Mouse (Mus musculus): ENCODE data around the gene Gm3383. TPM values are rescaled to one million over a fixed set of nuclear protein-coding genes. Genes with fewer than 3 reads are reported as not detected.
"Not testable (repeated sequence)": the region's sequence is repeated elsewhere in the genome, so short reads cannot be mapped to it uniquely, and the experiment has no call there.

Gm3383 gene
- 1.6 TPM in 2 replicates for polyA plus RNA-seq (2016; fragmentation: Nextera tagmentation; extraction: Ambion mirVana)

DNA sequence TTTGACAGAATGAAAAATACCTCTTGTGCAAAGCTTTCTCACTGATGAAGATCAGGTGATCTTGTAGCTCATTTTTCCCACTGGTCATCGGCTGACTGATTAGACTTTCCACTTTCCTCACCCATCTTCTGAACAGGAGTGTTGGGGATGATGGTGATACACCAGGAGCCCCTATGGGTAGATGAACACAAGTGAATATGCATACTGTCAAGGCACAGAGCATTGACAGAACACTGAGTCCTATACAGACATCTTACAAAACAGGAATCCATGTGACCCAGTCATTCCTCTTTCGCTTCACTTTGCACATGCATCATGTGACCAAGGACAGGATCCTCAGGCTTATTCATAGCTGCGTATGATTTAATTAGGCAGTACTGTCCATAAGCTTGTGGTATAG is at the start of gene Gm3383:
Gene Gm3383 (minus strand): TSS at position 101 of the 400 bp plus-strand sequence.
- DNase-seq (ENCODE audit: extremely low spot score, low spot score); H3K4me1 ChIP-seq; H3K36me3 ChIP-seq (replicated peaks); H3K27ac ChIP-seq; H3K9me3 ChIP-seq; H3K27me3 ChIP-seq (ENCODE audit: poor library complexity, severe bottlenecking); H3K4me3 ChIP-seq: not testable (repeated sequence)
- WGBS: no CpG with 5 or more reads among the region's 3 CpGs

DNA sequence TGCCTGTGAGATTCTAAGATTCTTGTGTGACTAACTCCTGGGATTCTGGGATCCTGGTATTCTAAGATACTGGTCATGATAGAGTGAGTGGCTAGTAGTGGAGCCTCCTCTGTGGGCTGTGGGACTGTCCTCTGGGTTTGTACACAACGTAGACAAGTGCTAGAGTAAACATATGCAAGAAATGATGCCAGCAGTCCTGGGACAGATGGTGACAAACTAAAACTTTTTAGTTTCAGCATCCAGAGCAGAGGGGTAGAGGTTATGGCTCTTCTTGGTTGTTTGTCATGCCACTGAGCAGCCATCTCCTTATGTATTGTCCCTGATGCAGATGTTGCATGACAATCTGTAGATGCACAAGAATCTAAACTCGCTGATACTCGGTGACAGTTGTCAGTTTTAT is 48.1 kb upstream of the Gm3383 start:
- not testable (repeated sequence) for H3K4me1 ChIP-seq; H3K9me3 ChIP-seq; H3K27ac ChIP-seq; H3K27me3 ChIP-seq (ENCODE audit: poor library complexity, severe bottlenecking); H3K36me3 ChIP-seq (replicated peaks); DNase-seq (ENCODE audit: extremely low spot score, low spot score); H3K4me3 ChIP-seq
- 90% methylated on average over 3 of the region's 3 CpGs for WGBS

DNA sequence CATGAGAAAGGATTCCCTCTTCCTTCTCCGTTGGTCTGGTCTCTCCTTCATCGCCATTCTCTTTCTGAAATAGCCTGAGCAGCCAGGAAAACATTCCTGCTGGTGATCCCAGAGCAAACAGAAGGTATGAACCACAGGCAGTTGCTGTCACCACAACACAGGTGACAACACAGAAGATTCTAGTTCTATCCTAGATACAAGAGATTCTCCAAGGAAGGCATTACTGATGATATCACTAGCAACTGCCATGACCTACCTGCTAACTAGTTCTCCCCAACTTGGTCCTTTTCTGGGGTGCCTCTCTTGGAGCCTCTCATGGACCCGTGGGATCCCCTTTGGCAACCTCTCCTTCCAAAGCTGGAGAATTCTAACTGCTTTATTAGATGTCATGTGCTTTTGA is 22.4 kb upstream of the Gm3383 start, which contains the start of gene Gm3424:
Gene Gm3424 (minus strand): TSS at position 101 of the 400 bp plus-strand sequence.
- H3K9me3 ChIP-seq; H3K27ac ChIP-seq; DNase-seq (ENCODE audit: extremely low spot score, low spot score); H3K4me3 ChIP-seq; H3K36me3 ChIP-seq (replicated peaks); H3K27me3 ChIP-seq (ENCODE audit: poor library complexity, severe bottlenecking); H3K4me1 ChIP-seq: not testable (repeated sequence)
- no CpG with 5 or more reads among the region's 3 CpGs for WGBS

DNA sequence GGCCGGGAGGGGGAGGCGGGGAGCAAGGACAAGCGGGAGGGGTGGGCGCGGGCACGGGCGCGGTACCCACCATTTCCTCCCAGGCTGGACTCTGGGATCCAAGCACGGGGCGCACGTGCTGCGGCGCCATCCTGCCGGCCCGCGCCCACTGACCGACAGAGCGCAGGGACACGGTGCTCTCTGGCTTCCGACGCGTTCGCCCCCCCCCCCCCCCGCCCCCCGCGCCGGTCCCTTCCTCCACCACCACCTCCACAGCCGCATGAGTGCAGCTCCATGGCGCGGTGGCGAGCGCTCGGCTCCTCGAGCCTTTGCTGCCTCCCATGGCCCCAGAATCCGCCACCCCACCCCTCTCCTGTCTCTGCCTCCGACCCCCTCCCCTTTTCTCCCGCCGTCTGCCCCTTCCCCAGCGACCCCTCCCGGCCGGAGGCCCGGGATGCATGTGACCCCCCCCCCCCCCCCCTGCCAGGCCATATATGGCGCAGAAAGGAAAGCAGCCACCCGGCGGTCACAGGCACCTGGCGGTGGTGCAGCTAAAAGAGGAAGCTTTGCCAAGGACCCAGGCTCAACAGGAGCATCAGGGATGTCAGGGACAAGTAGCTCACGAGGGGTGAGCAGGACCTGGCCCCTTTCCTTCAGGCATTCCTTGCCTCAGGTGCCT is 5.0 kb upstream of the Gm3383 start:
- H3K9me3 ChIP-seq; H3K4me1 ChIP-seq; H3K27me3 ChIP-seq (ENCODE audit: poor library complexity, severe bottlenecking); H3K4me3 ChIP-seq; H3K36me3 ChIP-seq (replicated peaks); DNase-seq (ENCODE audit: extremely low spot score, low spot score); H3K27ac ChIP-seq: not testable (repeated sequence)
- no CpG with 5 or more reads among the region's 47 CpGs for WGBS

DNA sequence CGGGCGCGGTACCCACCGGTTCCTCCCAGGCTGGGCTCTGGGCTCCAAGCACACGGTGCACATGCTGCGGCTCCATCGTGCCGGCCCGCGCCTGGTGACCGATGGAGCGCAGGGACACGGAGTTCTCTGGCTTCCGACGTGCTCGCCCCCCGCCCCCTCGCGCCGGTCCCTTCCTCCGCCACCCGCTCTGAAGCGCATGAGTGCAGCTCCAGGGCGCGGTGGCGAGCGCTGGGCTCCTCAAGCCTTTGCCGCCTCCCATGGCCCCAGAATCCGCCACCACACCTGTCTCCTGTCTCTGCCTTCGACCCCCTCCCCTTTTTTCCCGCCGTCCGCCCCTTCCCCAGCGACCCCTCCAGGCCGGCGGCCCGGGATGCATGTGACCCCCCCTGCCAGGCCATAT is 66.3 kb downstream of the Gm3383 start, which contains the start of gene Gm3373:
Gene Gm3373 (minus strand): TSS at position 101 of the 400 bp plus-strand sequence.
- WGBS: no CpG with 5 or more reads among the region's 37 CpGs

DNA sequence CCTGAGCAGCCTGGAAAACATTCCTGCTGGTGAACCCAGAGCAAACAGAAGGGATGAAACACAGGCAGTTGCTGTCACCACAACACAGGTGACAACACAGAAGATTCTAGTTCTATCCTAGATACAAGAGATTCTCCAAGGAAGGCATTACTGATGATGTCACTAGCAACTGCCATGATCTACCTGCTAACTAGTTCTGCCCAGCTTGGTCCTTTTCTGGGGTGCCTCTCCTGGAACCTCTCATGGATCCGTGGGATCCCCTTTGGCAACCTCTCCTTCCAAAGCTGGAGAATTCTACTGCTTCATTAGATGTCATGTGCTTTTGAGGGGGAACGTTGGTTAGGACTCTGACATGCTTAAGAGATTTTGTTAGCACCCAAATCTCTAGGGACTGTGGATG is 120.4 kb downstream of the Gm3383 start, which contains the start of gene Gm9603:
Gene Gm9603 (minus strand): TSS at position 101 of the 400 bp plus-strand sequence.
- H3K9me3 ChIP-seq; DNase-seq (ENCODE audit: extremely low spot score, low spot score); H3K4me1 ChIP-seq; H3K27me3 ChIP-seq (ENCODE audit: poor library complexity, severe bottlenecking); H3K27ac ChIP-seq; H3K4me3 ChIP-seq; H3K36me3 ChIP-seq (replicated peaks): not testable (repeated sequence)
- no CpG with 5 or more reads among the region's 2 CpGs for WGBS

More for the DNA sequence above, 66.3 kb downstream of the Gm3383 start, which contains the start of gene Gm3373:
- not testable (repeated sequence) for H3K36me3 ChIP-seq (replicated peaks); H3K27ac ChIP-seq; H3K27me3 ChIP-seq (ENCODE audit: poor library complexity, severe bottlenecking); DNase-seq (ENCODE audit: extremely low spot score, low spot score); H3K4me3 ChIP-seq; H3K4me1 ChIP-seq; H3K9me3 ChIP-seq

DNA sequence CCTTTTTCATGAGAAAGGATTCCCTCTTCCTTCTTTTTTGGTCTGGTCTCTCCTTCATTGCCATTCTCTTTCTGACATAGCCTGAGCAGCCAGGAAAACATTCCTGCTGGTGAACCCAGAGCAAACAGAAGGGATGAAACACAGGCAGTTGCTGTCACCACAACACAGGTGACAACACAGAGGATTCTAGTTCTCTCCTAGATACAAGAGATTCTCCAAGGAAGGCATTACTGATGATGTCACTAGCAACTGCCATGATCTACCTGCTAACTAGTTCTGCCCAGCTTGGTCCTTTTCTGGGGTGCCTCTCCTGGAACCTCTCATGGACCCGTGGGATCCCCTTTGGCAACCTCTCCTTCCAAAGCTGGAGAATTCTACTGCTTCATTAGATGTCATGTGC is 174.9 kb downstream of the Gm3383 start, which contains the start of gene Gm8265:
Gene Gm8265 (minus strand): TSS at position 101 of the 400 bp plus-strand sequence.
- not testable (repeated sequence) for H3K9me3 ChIP-seq; DNase-seq (ENCODE audit: extremely low spot score, low spot score); H3K27ac ChIP-seq; H3K36me3 ChIP-seq (replicated peaks); H3K4me3 ChIP-seq; H3K4me1 ChIP-seq; H3K27me3 ChIP-seq (ENCODE audit: poor library complexity, severe bottlenecking)
- no CpG with 5 or more reads among the region's 1 CpGs for WGBS

Other genes starting within 250 kb of the Gm3383 start
- not detected in 2 replicates for gene Gm8265, start 175.0 kb downstream of the Gm3383 start, polyA plus RNA-seq (2016; fragmentation: Nextera tagmentation; extraction: Ambion mirVana)
- not detected in 2 replicates for gene Gm9603, start 120.5 kb downstream of the Gm3383 start, polyA plus RNA-seq (2016; fragmentation: Nextera tagmentation; extraction: Ambion mirVana)
- 0.47 TPM in 1 of 2 replicates, not detected in the other for gene Gm3373, start 66.4 kb downstream of the Gm3383 start, polyA plus RNA-seq (2016; fragmentation: Nextera tagmentation; extraction: Ambion mirVana)
- gene Gm3424, start 22.3 kb upstream of the Gm3383 start, polyA plus RNA-seq (2016; fragmentation: Nextera tagmentation; extraction: Ambion mirVana): not detected in 2 replicates
- gene Gm8237, start 72.4 kb upstream of the Gm3383 start, polyA plus RNA-seq (2016; fragmentation: Nextera tagmentation; extraction: Ambion mirVana): 0.09 and 0.12 TPM in 2 replicates
- 0.26 and 0.59 TPM in 2 replicates for gene Gm3248, start 153.8 kb upstream of the Gm3383 start, polyA plus RNA-seq (2016; fragmentation: Nextera tagmentation; extraction: Ambion mirVana)
- gene Gm3453, start 171.2 kb upstream of the Gm3383 start, polyA plus RNA-seq (2016; fragmentation: Nextera tagmentation; extraction: Ambion mirVana): not detected in 2 replicates